Mouse (Mus musculus) embryonic facial prominence, embryonic 14.5 days (tissue): ENCODE measurements around the gene Fn1. TPM values are rescaled to one million over a fixed set of nuclear protein-coding genes. Genes with fewer than 3 reads are reported as not detected.

Experiments used
- ATAC-seq: fragments of 200-750 bp; cut with Nextera tagmentation; 2 replicates; pipeline ENCODE4 v1.8.0; 2017; ENCODE audit warnings: low read depth, moderate number of reproducible peaks, moderate TSS enrichment
- DNase-seq: peaks from one replicate; pipeline ENCODE4 v3.0.0-alpha.2; 2015; ENCODE audit warnings: low spot score
- H3K27ac ChIP-seq: fragments of 300-500 bp; sonication (generic); replicated peaks from 2 replicates; pipeline ENCODE4 v1.5.1; 2014; ENCODE audit warnings: low read depth, mild to moderate bottlenecking, low read length, moderate library complexity
- H3K27me3 ChIP-seq: fragments of 300-500 bp; sonication (generic); replicated peaks from 2 replicates; pipeline ENCODE4 v1.6.1; 2014; ENCODE audit warnings: low read length; ENCODE audit not compliant: control insufficient read depth, insufficient read depth
- H3K36me3 ChIP-seq: fragments of 300-500 bp; sonication (generic); 2 replicates; pipeline ENCODE4 v1.6.1; 2014; ENCODE audit warnings: low read length, mixed read lengths; ENCODE audit not compliant: control insufficient read depth, insufficient read depth
- H3K4me1 ChIP-seq: fragments of 300-500 bp; sonication (generic); 2 replicates; pipeline ENCODE4 v1.6.1; 2014; ENCODE audit warnings: antibody characterized with exemption, low read length; ENCODE audit not compliant: control insufficient read depth, insufficient read depth
- H3K4me2 ChIP-seq: fragments of 300-500 bp; sonication (generic); 2 replicates; pipeline ENCODE4 v1.6.1; 2014; ENCODE audit warnings: low read depth, mild to moderate bottlenecking, low read length, moderate library complexity, mixed read lengths
- H3K4me3 ChIP-seq: fragments of 300-500 bp; sonication (generic); 2 replicates; pipeline ENCODE4 v1.5.1; 2014; ENCODE audit warnings: low read depth, mild to moderate bottlenecking, low read length
- H3K9ac ChIP-seq: fragments of 300-500 bp; sonication (generic); 2 replicates; pipeline ENCODE4 v1.6.1; 2014; ENCODE audit warnings: low read depth, mild to moderate bottlenecking, low read length, moderate library complexity, mixed read lengths
- H3K9me3 ChIP-seq: fragments of 300-500 bp; sonication (generic); 2 replicates; pipeline ENCODE4 v1.6.1; 2016; ENCODE audit warnings: low read length; ENCODE audit not compliant: control insufficient read depth
- WGBS: fragments of 180-500 bp; shearing (Covaris S2); extraction: QIAGEN DNeasy Blood & Tissue Kit; methylation state at CpG from one replicate; pipeline ENCODE4 v1.1.7; 2014; 5-methylcytosine and 5-hydroxymethylcytosine counted together
- polyA plus RNA-seq: library from polyadenylated mRNA; unstranded; fragments of >200 nt; fragmentation: Nextera tagmentation; extraction: Ambion mirVana; gene quantifications from 2 replicates; pipeline ENCODE4 v1.2.1, GENCODE M21; 2014

The Fn1 gene
- polyA plus RNA-seq, 1 experiment from 2014 or later: 277 TPM

GRCm38 (mm10) chr1:71645466-71645865 lies 7.5 kb downstream of the Fn1 start:
- Histone ChIP-seq H3K4me1 (peaks cover 11% of the 10 kb centered on the region; the same call in 1 of the 2 replicates), H3K27me3 (no peaks in the 10 kb centered on the region), H3K4me3 (no peak overlapping the region), H3K36me3 (peaks cover 98% of the 10 kb centered on the region), H3K9me3 (no peaks in the 10 kb centered on the region), H3K27ac (no peak overlapping the region), H3K9ac (no peak overlapping the region), H3K4me2 (no peak overlapping the region)
- no peak for ATAC-seq
- 93% methylated on average over 13 of the region's 13 CpGs for WGBS
- DNase-seq: no peak

- DNase-seq (no peak), ATAC-seq (no peak)
- H3K9ac ChIP-seq: no peak overlapping the region
- no peaks in the 10 kb centered on the region for H3K27me3 ChIP-seq
- peaks cover 96% of the 10 kb centered on the region for H3K36me3 ChIP-seq
- H3K4me2 ChIP-seq: no peak overlapping the region
- no peaks in the 10 kb centered on the region for H3K9me3 ChIP-seq
- no peak overlapping the region for H3K27ac ChIP-seq
- H3K4me1 ChIP-seq: no peaks in the 10 kb centered on the region
- H3K4me3 ChIP-seq: no peak overlapping the region
- WGBS: 98% methylated on average over 10 of the region's 10 CpGs
Measured at GRCm38 (mm10) chr1:71642794-71643193, 10.2 kb downstream of the Fn1 start.

DNA sequence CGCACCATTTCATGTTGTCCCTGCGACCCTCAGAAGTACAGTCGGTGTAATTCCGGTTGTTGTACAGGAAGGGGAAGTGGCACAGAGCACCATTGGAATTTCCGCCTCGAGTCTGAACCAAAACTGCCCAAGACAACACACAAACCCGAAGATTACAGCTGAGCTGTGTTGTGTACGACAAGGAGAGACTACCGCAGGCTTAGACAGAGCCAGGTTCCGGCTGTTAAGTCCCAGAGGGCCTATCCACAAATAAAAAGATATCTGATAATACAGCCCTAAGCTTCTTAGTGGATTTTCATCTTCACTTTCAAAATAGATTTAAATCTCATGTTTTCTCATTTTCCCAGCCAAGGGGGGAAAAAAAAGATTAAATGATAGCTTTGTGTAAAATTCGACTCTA lies 11.8 kb downstream of the Fn1 start:
- WGBS: 87% methylated on average over 11 of the region's 11 CpGs
- no peak overlapping the region for H3K4me2 ChIP-seq
- H3K4me3 ChIP-seq: no peak overlapping the region
- no peaks in the 10 kb centered on the region for H3K4me1 ChIP-seq
- no peak overlapping the region for H3K27ac ChIP-seq
- H3K27me3 ChIP-seq: no peaks in the 10 kb centered on the region
- DNase-seq (peak; percentile 16), ATAC-seq (peak; percentile 50; the same call in 1 of the 2 replicates)
- no peaks in the 10 kb centered on the region for H3K9me3 ChIP-seq
- peaks cover 95% of the 10 kb centered on the region for H3K36me3 ChIP-seq
- no peak overlapping the region for H3K9ac ChIP-seq

DNA sequence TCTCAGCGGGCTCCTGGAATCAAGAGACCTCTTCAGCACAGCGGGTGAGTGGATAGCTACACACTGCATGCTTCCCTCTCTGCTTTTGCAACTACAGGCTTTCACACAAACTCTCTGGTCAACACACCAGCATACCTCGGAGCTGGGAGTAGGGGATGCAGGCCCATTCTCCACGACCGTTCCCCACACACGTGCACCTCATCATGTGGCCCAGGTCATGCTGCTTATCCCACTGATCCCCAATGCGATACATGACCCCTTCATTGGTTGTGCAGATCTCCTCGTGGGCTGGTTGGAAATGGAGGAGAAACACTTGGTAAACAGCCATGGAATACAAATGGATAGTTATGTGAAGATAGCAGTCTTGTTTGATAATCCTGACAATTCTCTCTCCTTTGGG lies 12.8 kb downstream of the Fn1 start:
- DNase-seq: no peak
- 95% methylated on average over 8 of the region's 8 CpGs for whole genome bisulfite sequencing

GRCm38 (mm10) chr1:71636665-71637064 lies 16.3 kb downstream of the Fn1 start:
- DNase-seq: no peak
- WGBS: 96% methylated on average over 4 of the region's 4 CpGs
- Histone ChIP-seq H3K27me3 (no peaks in the 10 kb centered on the region), H3K4me1 (no peaks in the 10 kb centered on the region), H3K4me3 (no peak overlapping the region), H3K9ac (no peak overlapping the region), H3K36me3 (peaks cover 84% of the 10 kb centered on the region), H3K4me2 (no peak overlapping the region), H3K9me3 (no peaks in the 10 kb centered on the region), H3K27ac (no peak overlapping the region)
- ATAC-seq: no peak

More for the DNA sequence above, 12.8 kb downstream of the Fn1 start:
- ATAC-seq: no peak
- Histone ChIP-seq H3K9ac (no peak overlapping the region), H3K4me1 (no peaks in the 10 kb centered on the region), H3K4me2 (no peak overlapping the region), H3K36me3 (peaks cover 95% of the 10 kb centered on the region), H3K27ac (no peak overlapping the region), H3K27me3 (no peaks in the 10 kb centered on the region), H3K9me3 (no peaks in the 10 kb centered on the region), H3K4me3 (no peak overlapping the region)

DNA sequence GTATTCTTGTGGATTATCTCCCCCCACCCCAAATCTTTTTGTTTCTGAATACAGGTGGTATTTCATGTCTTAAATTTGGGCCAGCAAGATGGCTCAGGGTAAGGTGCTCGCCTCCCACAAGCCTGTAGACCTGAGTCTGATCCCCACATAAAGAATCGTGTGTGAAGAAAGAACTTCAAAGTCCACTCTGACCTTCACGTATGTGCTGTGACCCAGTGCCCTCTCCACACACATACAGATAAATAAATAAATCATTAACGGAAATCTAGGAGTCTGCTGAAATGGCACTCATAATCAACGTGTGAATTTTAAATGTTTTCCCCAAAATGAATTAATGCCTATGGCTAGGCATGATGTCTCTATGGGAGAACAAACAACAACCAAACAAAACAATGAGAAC lies 16.9 kb downstream of the Fn1 start:
- H3K4me1 ChIP-seq: no peaks in the 10 kb centered on the region
- no peak overlapping the region for H3K9ac ChIP-seq
- H3K27ac ChIP-seq: no peak overlapping the region
- 93% methylated on average over 5 of the region's 5 CpGs for WGBS
- no peaks in the 10 kb centered on the region for H3K9me3 ChIP-seq
- H3K27me3 ChIP-seq: no peaks in the 10 kb centered on the region
- H3K4me3 ChIP-seq: no peak overlapping the region
- no peak overlapping the region for H3K4me2 ChIP-seq
- peaks cover 82% of the 10 kb centered on the region for H3K36me3 ChIP-seq
- ATAC-seq (no peak), DNase-seq (no peak)

DNA sequence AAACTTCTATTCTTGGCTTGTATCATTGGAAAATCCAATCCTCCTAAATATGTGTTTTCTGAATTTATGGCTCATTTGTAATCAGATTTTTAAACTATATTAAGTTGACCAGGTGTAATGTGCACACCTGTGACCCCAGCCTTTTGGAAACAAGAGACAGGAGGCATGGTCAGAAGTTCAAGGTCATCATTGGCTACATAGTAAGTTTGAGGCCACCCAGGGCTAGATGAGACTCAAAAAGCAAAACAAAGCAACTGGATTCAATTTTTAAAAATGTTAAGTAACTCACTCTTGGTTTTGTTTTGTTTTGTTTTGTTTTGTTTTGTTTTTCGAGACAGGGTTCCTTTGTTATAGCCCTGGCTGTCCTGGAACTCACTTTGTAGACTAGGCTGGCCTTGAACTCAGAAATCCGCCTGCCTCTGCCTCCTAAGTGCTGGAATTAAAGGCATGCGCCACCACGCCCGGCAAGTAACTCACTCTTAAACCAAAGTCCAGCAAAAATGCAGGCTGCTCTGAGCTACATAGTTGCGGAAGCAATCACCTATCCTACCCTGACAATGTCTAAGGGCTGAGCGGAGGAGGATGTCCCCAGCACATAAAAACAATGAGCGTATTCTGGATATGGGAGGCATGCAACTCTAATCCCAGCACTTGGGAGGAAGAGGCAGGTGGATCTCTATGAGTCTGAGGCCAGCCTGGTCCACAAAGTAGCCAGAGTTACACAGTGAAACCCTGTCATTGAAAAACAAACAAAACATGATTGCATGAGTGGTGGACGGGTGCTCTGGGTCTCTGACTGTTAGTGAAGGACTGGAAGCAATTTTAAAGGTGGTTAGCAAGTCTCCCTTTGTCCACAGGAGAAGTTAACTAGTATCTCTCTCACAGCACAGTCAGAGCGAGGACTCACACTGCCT lies 17.6 kb downstream of the Fn1 start:
- DNase-seq: no peak

GRCm38 (mm10) chr1:71634471-71634981 lies 18.5 kb downstream of the Fn1 start:
- ATAC-seq (no peak), DNase-seq (no peak)
- Histone ChIP-seq H3K4me1 (no peaks in the 10 kb centered on the region), H3K9ac (no peak overlapping the region), H3K4me2 (no peak overlapping the region), H3K27ac (no peak overlapping the region), H3K27me3 (no peaks in the 10 kb centered on the region), H3K36me3 (peaks cover 82% of the 10 kb centered on the region), H3K9me3 (no peaks in the 10 kb centered on the region), H3K4me3 (no peak overlapping the region)
- 93% methylated on average over 6 of the region's 6 CpGs for WGBS

More for the DNA sequence above, 17.6 kb downstream of the Fn1 start:
- peaks cover 80% of the 10 kb centered on the region for H3K36me3 ChIP-seq
- H3K27me3 ChIP-seq: no peaks in the 10 kb centered on the region
- no peak for ATAC-seq
- H3K4me3 ChIP-seq: no peak overlapping the region
- no peaks in the 10 kb centered on the region for H3K9me3 ChIP-seq
- H3K27ac ChIP-seq: no peak overlapping the region
- 95% methylated on average over 10 of the region's 10 CpGs for WGBS
- H3K4me2 ChIP-seq: no peak overlapping the region
- no peak overlapping the region for H3K9ac ChIP-seq
- no peaks in the 10 kb centered on the region for H3K4me1 ChIP-seq
